Mouse (Mus musculus) liver, adult 2 months (tissue): ENCODE results near the gene G530012D18Rik.
"Not testable (repeated sequence)": the region's sequence is repeated elsewhere in the genome, so short reads cannot be mapped to it uniquely, and the experiment has no call there.

ENCODE experiments used
- CTCF ChIP-seq: fragments of 200-500 bp; IDR thresholded peaks from 2 replicates; pipeline ENCODE4 v1.5.1; 2011; ENCODE audit warnings: low read depth, low read length, control low read depth
- POLR2A ChIP-seq: fragments of 200-500 bp; IDR thresholded peaks from 2 replicates; pipeline ENCODE4 v1.6.1; 2011; ENCODE audit warnings: low read length, control low read depth; ENCODE audit not compliant: insufficient read depth; ENCODE audit errors: extremely low read depth

DNA sequence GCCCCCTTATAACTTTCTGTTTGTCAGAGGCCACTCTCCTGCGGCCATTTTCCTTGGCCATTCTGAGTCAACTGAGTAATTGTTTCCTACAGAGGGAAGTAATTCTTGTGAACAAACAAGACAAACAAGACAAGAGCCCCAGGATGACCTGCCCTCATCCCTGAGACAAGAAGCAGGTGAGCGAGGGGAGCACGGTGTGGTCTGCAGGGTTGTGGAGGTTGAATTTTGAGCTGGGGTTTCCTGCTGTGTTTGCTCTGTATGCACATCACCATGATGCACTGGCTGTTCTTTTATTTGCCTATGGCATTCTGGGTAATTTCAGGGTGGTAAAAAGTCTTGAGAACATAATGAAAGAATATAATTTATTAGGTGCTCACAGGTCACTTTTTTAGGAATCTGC, 39.6 kb downstream of the G530012D18Rik start:
- TF ChIP-seq CTCF, POLR2A: not testable (repeated sequence)
